Mouse (Mus musculus): ENCODE data around the gene D130052B06Rik.

D130052B06Rik gene

DNA sequence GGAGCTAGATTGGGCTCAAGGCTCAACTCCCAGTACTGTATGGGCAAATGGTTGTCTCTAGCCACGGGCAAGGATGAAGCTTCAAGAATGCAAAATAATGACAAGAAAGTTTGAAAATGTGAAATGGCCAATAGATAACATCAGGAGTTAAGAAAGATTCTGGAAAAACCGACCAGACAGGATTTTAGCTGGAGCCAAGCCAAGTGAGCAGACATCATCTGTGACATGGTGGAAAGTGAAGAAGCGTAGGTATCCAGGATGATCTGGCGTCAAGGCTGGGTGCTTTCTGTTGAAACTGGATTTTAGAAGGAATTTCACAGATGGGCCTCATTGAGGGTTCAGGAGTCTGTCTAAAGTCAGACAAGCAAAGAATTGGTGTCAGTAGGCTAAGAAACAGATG, at the start of gene D130052B06Rik:
Gene D130052B06Rik, plus strand, starts transcription at position 317 of the 400 bp plus-strand sequence.
- no peak for DNase-seq (ENCODE audit: low read depth, low spot score)

- no peak for DNase-seq (ENCODE audit: low read depth, low spot score)
Measured at GRCm38 (mm10) chr11:33550861-33551560, 48.1 kb upstream of the D130052B06Rik start.

DNA sequence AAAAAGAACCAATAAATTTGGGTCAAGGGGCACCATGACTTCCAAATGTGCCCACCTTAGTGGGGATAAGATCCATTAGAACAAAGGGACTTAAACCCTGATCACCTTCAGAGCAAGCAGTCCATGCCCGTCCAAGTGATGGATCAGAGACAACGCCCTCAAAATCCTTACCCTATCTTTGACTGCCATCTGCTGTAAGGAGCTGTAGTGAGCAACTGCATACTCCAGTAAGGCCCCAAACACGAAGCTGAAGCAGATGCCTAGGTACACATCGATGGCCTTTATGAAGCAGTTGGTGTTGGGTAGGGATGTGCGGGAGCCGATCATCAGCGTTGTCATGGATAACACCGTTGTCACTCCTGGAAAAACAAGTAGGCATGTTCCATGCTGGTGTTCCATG, 45.0 kb upstream of the D130052B06Rik start:
- peak; percentile 69 for DNase-seq (ENCODE audit: low read depth, low spot score)

DNA sequence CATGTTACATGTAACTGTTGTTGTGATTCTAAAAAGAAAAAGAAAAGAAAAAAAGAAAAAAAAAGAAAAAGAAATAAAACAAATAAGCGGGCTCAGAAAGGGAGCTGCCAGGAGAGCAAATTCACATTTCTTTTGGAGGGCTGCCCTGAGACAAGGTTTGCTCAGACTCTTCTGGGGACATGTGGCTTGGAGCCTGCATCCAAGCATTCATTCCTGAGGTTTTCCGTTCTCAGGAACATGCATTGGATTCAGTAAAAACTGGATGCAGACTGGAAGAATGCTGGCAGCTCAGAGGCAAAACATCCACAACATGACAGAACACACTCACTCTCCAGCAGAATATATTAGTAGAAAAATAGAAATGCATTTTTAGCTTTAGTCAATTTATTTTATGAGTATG, 35.2 kb upstream of the D130052B06Rik start:
- no peak for DNase-seq (ENCODE audit: low read depth, low spot score)

DNA sequence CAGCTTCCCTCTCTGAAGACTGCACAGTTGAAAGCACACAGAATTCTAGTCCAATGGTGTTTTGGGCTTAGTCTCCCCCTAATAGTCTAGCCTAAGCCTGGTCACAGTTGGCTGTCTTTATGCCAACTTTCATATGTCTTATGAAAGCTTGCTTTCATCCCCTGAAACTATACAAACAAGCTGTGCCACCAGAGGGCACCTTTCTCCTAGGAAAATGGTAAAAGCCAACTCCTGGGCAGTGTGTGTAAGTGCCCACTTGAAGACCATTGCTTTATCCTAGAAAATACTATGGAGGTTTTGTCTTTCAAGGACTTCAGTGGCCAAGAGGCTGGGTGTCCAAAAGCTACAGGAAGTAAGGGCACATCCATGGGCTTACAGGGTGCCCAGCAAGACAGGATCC, 28.7 kb upstream of the D130052B06Rik start:
- DNase-seq (ENCODE audit: low read depth, low spot score) = peak; percentile 58

DNA sequence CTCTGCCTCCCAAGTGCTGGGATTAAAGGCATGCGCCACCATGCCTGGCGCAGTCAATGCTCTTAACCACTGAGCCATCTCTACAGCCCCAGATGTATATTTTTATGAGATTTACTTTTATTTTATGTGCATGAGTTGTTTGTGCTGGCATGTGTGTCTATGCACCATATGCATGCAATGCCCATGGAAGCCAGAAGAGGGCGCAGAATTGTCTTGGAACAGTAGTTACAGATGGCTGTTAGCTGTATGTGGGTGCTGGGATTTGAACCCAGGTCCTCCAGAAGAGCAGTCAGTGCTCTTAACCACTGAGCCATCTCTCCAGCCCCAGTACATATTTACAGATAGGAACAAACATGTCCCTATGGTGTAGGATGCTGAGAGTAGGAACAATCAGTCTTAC, 24.2 kb upstream of the D130052B06Rik start:
- no peak for DNase-seq (ENCODE audit: low read depth, low spot score)

GRCm38 (mm10) chr11:33578859-33579258, 20.2 kb upstream of the D130052B06Rik start, which contains the start of gene Gabrp:
Gene Gabrp, minus strand, starts transcription at chr11:33578959.
- DNase-seq (ENCODE audit: low read depth, low spot score) = no peak

- no peak for DNase-seq (ENCODE audit: low read depth, low spot score)
Measured at GRCm38 (mm10) chr11:33579621-33580020, 19.5 kb upstream of the D130052B06Rik start.

GRCm38 (mm10) chr11:33586614-33587013, 12.5 kb upstream of the D130052B06Rik start:
- DNase-seq (ENCODE audit: low read depth, low spot score) = no peak

DNA sequence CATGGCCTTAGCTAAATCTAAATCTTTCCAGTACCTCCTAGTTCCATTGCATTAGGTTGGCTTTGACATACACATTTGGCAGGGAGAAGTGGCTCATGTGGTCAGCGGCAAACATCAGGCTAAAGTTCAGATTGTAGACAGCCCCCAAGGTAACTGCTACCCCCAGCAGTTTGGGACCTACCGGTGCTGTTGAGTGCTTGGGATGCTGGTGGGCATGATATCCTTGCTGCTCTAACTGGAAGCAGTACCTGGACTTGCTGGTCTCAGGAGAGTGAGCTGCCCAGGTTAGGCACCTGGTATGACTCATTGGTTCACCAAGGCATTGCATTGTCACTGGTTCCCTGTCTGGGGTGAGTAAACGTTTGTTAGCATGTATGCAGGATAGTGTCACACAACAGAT, 8.3 kb upstream of the D130052B06Rik start:
- no peak for DNase-seq (ENCODE audit: low read depth, low spot score)

- no peak for DNase-seq (ENCODE audit: low read depth, low spot score)
Measured at GRCm38 (mm10) chr11:33592826-33593225, 6.3 kb upstream of the D130052B06Rik start.

DNA sequence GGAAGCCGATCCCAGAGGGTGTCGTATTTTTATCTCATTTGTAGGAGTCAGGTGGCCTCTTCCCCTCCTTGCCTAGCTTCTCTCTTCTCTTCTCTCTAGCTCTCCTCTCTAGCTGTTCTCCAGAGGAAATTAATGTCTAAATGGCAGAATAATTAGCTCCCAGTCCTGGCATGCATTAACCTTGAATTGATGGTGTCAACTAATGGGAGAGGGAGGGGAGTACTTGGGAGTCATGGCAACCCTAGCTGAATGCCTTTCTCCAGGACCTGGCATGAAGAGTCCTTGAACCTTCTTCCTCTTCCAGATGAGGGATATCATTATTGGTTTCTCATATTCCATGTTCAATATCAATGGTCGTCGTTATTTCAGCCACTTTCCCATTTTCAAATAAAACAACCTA, 2.4 kb upstream of the D130052B06Rik start:
- DNase-seq (ENCODE audit: low read depth, low spot score) = no peak

DNA sequence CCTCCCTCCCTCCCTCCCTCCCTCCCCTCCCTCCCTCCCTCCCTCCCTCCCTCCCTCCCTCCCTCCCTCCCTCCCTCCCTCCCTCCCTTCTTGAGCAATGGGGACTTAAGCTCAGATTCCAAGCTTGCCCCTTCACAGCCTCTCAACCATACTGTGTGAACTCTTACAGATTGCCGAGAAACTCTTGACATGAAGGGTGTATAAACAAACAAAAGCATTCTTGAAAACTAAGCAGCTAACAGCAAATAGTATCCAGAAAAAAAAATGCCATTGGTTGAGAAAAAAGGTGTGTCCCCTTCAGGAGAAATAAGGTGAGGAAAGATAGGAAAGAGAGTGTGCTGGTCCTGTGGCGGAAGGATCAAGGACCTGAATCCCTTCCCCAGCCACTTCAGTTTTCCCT, 4.1 kb downstream of the D130052B06Rik start:
- DNase-seq (ENCODE audit: low read depth, low spot score) = no peak

DNA sequence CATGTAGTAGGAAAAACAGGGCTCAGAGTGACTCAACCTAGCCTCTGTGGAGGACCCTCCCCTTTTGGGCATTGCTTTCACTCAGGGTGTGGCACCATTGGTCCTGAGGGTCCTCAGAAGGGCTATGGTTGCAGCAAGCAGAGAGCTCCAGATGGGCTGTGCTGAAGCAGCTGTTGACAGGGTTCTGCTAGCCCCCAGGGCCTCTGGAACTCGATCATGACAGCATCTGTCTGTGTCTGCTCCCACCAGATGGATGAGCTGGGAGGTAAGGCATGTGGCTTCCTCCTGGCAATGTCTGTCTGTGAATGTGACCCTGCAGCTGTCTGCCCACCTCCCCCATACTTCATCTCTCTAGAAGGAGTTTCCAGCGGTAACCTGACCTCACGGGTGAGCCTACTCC, 8.7 kb downstream of the D130052B06Rik start:
- no peak for DNase-seq (ENCODE audit: low read depth, low spot score)

DNA sequence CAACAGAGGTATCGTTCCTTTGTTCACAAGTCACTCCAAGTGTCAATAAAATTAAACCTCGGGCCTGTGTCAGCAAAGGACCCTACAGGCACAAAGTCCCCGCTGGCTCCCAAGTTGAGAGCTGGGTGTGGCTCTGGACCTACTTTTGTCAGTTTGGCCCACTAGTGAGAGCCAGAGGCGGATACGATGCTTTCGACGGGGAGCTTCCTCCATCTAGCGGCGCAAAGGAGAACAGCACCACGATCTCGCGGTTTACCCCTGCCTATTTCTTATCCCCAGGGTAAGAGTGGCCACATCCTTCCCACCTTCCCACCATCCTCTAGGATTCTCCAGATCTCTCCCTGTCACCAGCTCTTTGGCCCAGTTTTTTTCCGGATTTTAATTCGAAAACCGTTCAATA, 15.1 kb downstream of the D130052B06Rik start:
- DNase-seq (ENCODE audit: low read depth, low spot score) = peak; percentile 65

DNA sequence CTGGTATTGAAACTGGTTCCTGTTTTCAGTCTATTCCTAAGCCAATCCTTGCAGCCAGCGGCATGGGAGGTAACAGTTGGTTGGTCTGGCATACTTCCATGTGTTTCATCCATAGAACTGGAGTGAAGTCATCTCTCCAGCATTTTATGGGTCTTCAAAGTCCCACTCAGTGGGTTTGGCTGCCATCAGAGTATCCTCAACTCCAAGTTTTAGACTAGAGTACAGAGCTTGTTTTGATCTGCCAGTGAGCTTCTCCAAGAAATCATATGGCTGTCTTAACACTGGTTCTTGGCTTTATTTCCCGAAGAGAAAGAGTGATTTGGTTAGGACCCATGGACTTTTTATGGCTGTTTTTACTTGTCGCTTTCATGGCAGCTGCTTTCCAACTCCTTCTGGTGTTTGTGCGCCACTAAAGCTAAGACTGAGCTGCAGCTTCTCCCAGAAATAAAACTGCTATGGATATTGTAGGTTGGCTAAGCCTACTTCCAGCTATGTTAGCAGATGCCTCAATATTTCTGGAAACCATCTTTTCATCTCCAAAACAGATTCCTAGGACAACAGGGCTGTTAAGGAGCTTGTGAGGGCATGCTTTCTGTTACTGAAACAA, 28.1 kb downstream of the D130052B06Rik start:
- DNase-seq (ENCODE audit: low read depth, low spot score) = peak; percentile 78

- no peak for DNase-seq (ENCODE audit: low read depth, low spot score)
Measured at GRCm38 (mm10) chr11:33637107-33637506, 38.0 kb downstream of the D130052B06Rik start.

GRCm38 (mm10) chr11:33649358-33649757, 50.3 kb downstream of the D130052B06Rik start:
- no peak for DNase-seq (ENCODE audit: low read depth, low spot score)

DNA sequence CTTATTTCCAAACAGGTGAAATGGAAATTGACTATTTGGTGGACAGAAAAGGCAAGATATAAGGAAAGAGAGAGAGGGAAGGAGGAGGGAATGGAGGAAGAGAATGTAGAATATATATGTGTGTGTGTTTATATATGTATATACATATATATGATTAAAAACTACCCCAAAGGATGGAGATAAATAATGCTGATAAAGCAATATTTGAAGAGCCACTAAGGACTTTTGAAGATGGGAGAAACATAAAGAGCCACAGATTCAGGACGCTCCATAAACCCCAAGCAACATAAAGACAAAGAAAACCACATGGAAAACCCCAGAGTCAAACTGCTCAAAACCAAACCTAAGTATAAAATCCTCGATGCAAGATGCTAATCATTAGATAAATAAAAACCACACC, 55.4 kb downstream of the D130052B06Rik start:
- DNase-seq (ENCODE audit: low read depth, low spot score) = no peak

- DNase-seq (ENCODE audit: low read depth, low spot score) = no peak
Measured at GRCm38 (mm10) chr11:33655221-33655620, 56.1 kb downstream of the D130052B06Rik start.

DNA sequence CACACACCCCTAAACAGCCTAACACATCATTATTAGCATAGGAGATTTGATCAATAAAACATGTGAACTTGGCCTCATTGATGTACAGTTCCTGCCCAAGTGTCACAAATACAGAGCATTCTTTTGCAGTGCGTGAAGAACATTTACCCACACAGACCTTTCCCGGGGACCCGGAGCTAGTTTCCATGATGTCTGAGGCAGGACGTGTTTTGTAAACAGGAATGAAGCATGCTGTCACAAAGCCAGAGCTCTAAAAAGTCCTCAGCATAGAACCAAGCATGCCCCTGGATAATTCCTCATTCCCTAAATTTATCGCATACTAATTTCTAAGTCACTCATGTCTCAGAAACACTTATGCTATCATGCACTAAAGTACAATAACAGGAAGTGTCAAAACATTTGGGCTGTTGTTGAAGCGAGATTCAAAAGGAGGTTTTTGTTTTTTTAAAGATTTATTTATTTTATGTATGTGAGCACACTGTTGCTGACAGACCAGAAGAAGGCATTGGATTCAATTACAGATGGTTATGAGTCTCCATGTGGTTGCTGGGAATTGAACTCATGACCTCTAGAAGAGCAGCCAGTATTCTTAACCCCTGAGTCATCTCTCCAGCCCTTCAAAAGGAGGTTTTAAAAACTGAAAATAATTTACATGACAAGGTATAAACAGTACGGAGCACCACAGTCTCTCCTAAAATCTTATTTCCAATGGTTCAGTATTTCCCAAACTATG, 56.9 kb downstream of the D130052B06Rik start:
- no peak for DNase-seq (ENCODE audit: low read depth, low spot score)

- peak; percentile 50 for DNase-seq (ENCODE audit: low read depth, low spot score)
Measured at GRCm38 (mm10) chr11:33660016-33660913, 61.2 kb downstream of the D130052B06Rik start.

Data from brain, adult 2 months (tissue).